In the genomic region with DNA sequence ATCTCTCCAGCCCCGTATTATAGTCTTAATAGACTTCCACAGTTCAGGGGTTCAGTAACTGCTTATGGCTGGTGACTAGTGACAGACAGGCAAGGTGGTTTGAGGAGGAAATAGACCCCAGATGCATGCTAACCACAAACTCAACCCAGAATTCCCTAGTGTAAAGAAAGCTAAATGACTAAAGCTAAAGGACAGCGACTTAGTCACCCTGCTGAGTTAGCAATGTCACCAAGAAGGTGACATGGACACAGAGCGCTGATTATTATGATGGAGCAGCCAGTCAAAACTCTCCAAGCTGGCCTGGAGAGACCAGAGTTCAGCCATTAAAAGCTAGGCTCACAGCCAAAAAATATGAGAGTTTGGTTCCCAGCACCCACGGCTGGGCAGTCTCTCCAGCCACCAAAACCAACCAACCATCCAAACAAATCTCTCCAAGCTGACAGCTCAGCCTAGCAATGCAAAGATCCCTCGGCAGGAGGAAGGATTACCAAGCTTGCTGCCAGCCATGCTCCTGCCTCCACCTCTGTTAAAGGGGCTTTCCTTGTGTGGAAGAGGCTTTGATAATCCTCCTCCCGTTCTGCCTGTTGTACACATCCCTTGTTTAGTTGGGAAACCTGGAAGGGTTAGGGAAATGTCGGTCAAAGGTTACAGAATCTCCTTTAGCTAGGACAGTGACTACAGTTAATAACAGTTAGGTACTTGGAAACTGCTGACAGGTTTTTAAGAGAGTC, we compare ENCODE assay signal across 8 mouse cellular contexts. TPM values are rescaled to one million over a fixed set of nuclear protein-coding genes. Genes with fewer than 3 reads are reported as not detected.
DNase-seq lines count a peak whose midpoint lies in the region; ATAC-seq lines count a peak whose summit lies in the region.

No protein-coding gene starts in this region.

- DNase-seq in embryo, embryonic 9.5 days (ENCODE audit: extremely low spot score) = peak; percentile 18
- DNase-seq in embryo, embryonic 10 days (ENCODE audit: low spot score) = no peak
- DNase-seq in 416B (ENCODE audit: low read depth) = peak; percentile 90
- no peak for DNase-seq in right cerebral cortex, postnatal 4 days
- no peak for DNase-seq in adrenal gland, postnatal 4 days (ENCODE audit: low spot score in 2 of 2)
- no peak for DNase-seq in urinary bladder, postnatal 25 days (ENCODE audit: low spot score)

- H3K4me2 ChIP-seq in heart, embryonic 12.5 days = peak overlapping the region; percentile 50
- H3K4me2 ChIP-seq in liver, embryonic 12.5 days = peak overlapping the region; percentile 36; the same call in 1 of the 2 replicates

- H3K27me3 ChIP-seq in heart, embryonic 12.5 days (replicated peaks) = no peaks in the 10 kb centered on the region
- H3K27me3 ChIP-seq in liver, embryonic 12.5 days (replicated peaks) = peaks cover 23% of the 10 kb centered on the region

- H3K4me3 ChIP-seq in heart, embryonic 12.5 days = peak overlapping the region; percentile 1; the same call in 1 of the 2 replicates
- no peak overlapping the region for H3K4me3 ChIP-seq in liver, embryonic 12.5 days

- H3K9me3 ChIP-seq in heart, embryonic 12.5 days (replicated peaks) = no peaks in the 10 kb centered on the region
- H3K9me3 ChIP-seq in liver, embryonic 12.5 days (replicated peaks) = no peaks in the 10 kb centered on the region

- ATAC-seq in heart, embryonic 12.5 days (ENCODE audit: insufficient number of reproducible peaks, low FRiP score) = no peak
- no peak for ATAC-seq in liver, embryonic 12.5 days

- peaks cover 14% of the 10 kb centered on the region for H3K36me3 ChIP-seq in heart, embryonic 12.5 days
- peaks cover 18% of the 10 kb centered on the region for H3K36me3 ChIP-seq in liver, embryonic 12.5 days

- H3K27ac ChIP-seq in heart, embryonic 12.5 days (ENCODE audit: poor library complexity, severe bottlenecking) = peak overlapping the region; percentile 85
- peak overlapping the region; percentile 74 for H3K27ac ChIP-seq in liver, embryonic 12.5 days

- 0 out of 2 replicates have a peak overlapping the region, but pooled peaks have one; percentile 14 for H3K9ac ChIP-seq in heart, embryonic 12.5 days
- no peak overlapping the region for H3K9ac ChIP-seq in liver, embryonic 12.5 days

- peaks cover 78% of the 10 kb centered on the region for H3K4me1 ChIP-seq in heart, embryonic 12.5 days (replicated peaks)
- peaks cover 86% of the 10 kb centered on the region for H3K4me1 ChIP-seq in liver, embryonic 12.5 days

- 37% methylated on average over 7 of the region's 7 CpGs for WGBS in heart, embryonic 12.5 days
- 41% methylated on average over 7 of the region's 7 CpGs for WGBS in liver, embryonic 12.5 days (ENCODE audit: insufficient replicate concordance)

RNA-seq across cellular contexts. Expression of a gene that starts 2.6 kb away (rescaled TPM):
- 94.4 and 96.8 TPM in 2 replicates for polyA plus RNA-seq in heart, embryonic 12.5 days (2016; fragmentation: Nextera tagmentation; extraction: Ambion mirVana)
- polyA plus RNA-seq in liver, embryonic 12.5 days (2016; fragmentation: Nextera tagmentation; extraction: Ambion mirVana) = 27.4 and 27.6 TPM in 2 replicates
- 100 to 1,000 TPM; 116 to 122 TPM for total RNA-seq in adrenal gland, postnatal 4 days (2021)

RNA-seq across cellular contexts. Expression of a gene that starts 29.2 kb away (rescaled TPM):
- 61.2 and 63.0 TPM in 2 replicates for polyA plus RNA-seq in heart, embryonic 12.5 days (2016; fragmentation: Nextera tagmentation; extraction: Ambion mirVana)
- 83.6 and 88.5 TPM in 2 replicates for polyA plus RNA-seq in liver, embryonic 12.5 days (2016; fragmentation: Nextera tagmentation; extraction: Ambion mirVana)
- total RNA-seq in adrenal gland, postnatal 4 days (2021) = 10 to 100 TPM; 36.6 to 47.8 TPM

RNA-seq across cellular contexts. Expression of a gene that starts 40.8 kb away (rescaled TPM):
- polyA plus RNA-seq in heart, embryonic 12.5 days (2016; fragmentation: Nextera tagmentation; extraction: Ambion mirVana) = 8.4 and 9.0 TPM in 2 replicates
- polyA plus RNA-seq in liver, embryonic 12.5 days (2016; fragmentation: Nextera tagmentation; extraction: Ambion mirVana) = 2.1 and 2.4 TPM in 2 replicates
- 10 to 100 TPM; 48.3 to 51.8 TPM for total RNA-seq in adrenal gland, postnatal 4 days (2021)

RNA-seq across cellular contexts. Expression of a gene that starts 54.1 kb away (rescaled TPM):
- 0.15 and 0.17 TPM in 2 replicates for polyA plus RNA-seq in heart, embryonic 12.5 days (2016; fragmentation: Nextera tagmentation; extraction: Ambion mirVana)
- polyA plus RNA-seq in liver, embryonic 12.5 days (2016; fragmentation: Nextera tagmentation; extraction: Ambion mirVana) = 0.02 TPM in 1 of 2 replicates, not detected in the other
- total RNA-seq in adrenal gland, postnatal 4 days (2021) = 10 to 100 TPM; 10.6 to 11.1 TPM

Comparison
In these comparisons a context has a peak if more than half of its experiments do, and no peak if none do; other contexts are left out.
1. DNase-seq: peak in embryo, embryonic 9.5 days (single experiment) and 416B (single experiment); none in embryo, embryonic 10 days (single experiment), right cerebral cortex, postnatal 4 days (single experiment), adrenal gland, postnatal 4 days (0 of 2) and urinary bladder, postnatal 25 days (single experiment).